Mouse (Mus musculus) kidney, adult 2 months (tissue): ENCODE data around the gene Usp6nl.

Source experiments
- CTCF ChIP-seq: fragments of 200-500 bp; conservative IDR thresholded peaks from 2 replicates; pipeline ENCODE4 v1.5.1; 2011; ENCODE audit warnings: low read depth, mild to moderate bottlenecking, control low read depth, low read length, moderate library complexity, mixed read lengths; ENCODE audit not compliant: insufficient read depth, insufficient read length
- POLR2A ChIP-seq: fragments of 200-500 bp; IDR thresholded peaks from one replicate; pipeline ENCODE4 v1.6.1; 2011; ENCODE audit warnings: low read depth, low read length, control low read depth

DNA sequence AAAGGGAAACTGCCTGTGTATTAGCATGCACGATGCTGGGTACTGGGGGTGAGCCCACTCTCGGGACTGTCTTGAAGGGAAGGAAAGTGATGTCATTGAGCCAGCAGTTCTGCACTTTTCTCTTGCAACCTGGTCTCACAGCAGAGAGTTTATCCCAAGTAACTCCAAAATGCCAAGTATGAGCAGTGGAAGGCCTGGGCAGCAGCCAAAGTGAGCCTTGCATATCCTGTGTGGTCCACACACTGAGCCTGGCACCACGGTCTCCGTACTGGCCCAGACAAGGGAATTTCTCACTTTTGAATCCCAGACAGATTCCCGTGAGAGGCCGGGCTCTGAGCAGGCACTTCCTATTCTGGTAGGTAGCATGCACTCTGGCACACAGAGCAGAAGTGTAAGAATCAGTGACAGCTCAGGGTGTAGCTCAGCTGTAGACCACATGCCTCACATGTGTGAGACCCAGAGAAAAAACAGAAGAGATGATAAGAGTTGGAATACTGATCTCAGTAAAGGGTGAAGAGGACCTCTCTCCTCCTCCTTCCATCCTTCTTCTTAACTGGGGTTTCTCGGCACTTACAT is 132.6 kb downstream of the Usp6nl start:
- TF ChIP-seq POLR2A (no peak), CTCF (no peak)
